15 mouse cellular contexts compared by ENCODE assay signal in the genomic region with DNA sequence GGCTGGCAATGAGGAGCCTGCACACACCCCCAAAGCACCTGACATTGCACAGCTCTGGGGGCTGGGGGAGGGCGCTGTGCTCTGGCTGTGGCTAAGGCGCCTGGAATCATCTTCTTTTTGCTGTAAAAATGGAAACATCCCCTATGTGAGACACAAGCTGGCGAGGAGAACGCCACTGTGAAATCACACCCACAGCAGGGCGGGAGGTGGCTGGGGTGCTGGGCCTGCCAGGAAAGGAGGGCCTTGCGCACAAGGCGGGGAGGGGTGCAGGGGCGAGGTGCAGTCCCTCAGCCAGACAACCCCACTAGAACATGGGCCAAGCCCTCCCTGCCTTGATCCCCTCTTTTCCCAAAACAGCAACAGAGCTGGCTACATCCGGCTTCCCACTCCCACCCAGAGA. TPM values are rescaled to one million over a fixed set of nuclear protein-coding genes. Genes with fewer than 3 reads are reported as not detected.
DNase-seq lines count a peak whose midpoint lies in the region; ATAC-seq and TF ChIP-seq lines count a peak whose summit lies in the region.
"Had no signal": no experiment of that assay in that cellular context is flagged by ENCODE, and none has a peak within 500 bp of the region (broad histone marks: within the 10 kb centered on the region; RNA-seq: fewer than 3 reads in every experiment).

No protein-coding gene starts in this region.

- TF ChIP-seq CTCF in lung, adult 2 months (IDR thresholded peaks at IDR 0.05; ENCODE audit: insufficient read depth, low read length), result no peak

- no peak for TF ChIP-seq POLR2A in lung, adult 2 months (IDR thresholded peaks at IDR 0.05; ENCODE audit: borderline replicate concordance, extremely low read depth, low read depth, low read length)

- 73% methylated on average over 9 of the region's 9 CpGs for WGBS in lung, adult 2 months

- H3K4me1 ChIP-seq in lung, adult 2 months (ENCODE audit: control insufficient read depth, insufficient read depth, low read length), result no peaks in the 10 kb centered on the region

- no peak overlapping the region for H3K4me3 ChIP-seq in lung, adult 2 months (replicated peaks; ENCODE audit: extremely low read depth, low read depth, low read length)
- H3K4me3 ChIP-seq: heart, embryonic 13.5 days; liver, embryonic 12.5 days had no signal

- peak; percentile 40 for DNase-seq in cerebellum, adult 9-11 months
- DNase-seq in right cerebral cortex, adult 18-20 months, result peak; percentile 90
- DNase-seq in right cerebral cortex, postnatal 4 days, result no peak
- DNase-seq in left cerebral cortex, adult 9 months (ENCODE audit: low spot score in 2 of 2), result peak; percentile 79 to 89
- peak; percentile 90 for DNase-seq in telencephalon, adult 2 months (ENCODE audit: low read depth, low spot score)
- no peak for DNase-seq in lung, adult 2 months
- DNase-seq in kidney, adult 11 months, result no peak

- ATAC-seq in cerebellum, adult (ENCODE audit: insufficient number of reproducible peaks, low FRiP score, low TSS enrichment), result no peak
- ATAC-seq: inflammation-experienced regulatory T-cells, adult 6 months; liver, embryonic 12.5 days had no signal

RNA-seq across cellular contexts. Expression of a gene that starts 44.4 kb away (rescaled TPM):
- polyA plus RNA-seq in lung, adult 2 months (2012; rRNA removed), result not detected in 2 replicates
- polyA plus RNA-seq: brain, embryonic 14.5 days; G1E; heart, embryonic 13.5 days; inflammation-experienced regulatory T-cells, adult 6 months; liver, embryonic 12.5 days; macrophage; small intestine, adult 2 months had no signal

RNA-seq across cellular contexts. Expression of a gene that starts 45.8 kb away (rescaled TPM):
- 1.1 and 1.4 TPM in 2 replicates for polyA plus RNA-seq in lung, adult 2 months (2012; rRNA removed)
- polyA plus RNA-seq: G1E; inflammation-experienced regulatory T-cells, adult 6 months; macrophage had no signal

Comparison
In these comparisons a context has a peak if more than half of its experiments do, and no peak if none do; other contexts are left out.
1. DNase-seq: peak in cerebellum, adult 9-11 months (single experiment), right cerebral cortex, adult 18-20 months (single experiment), left cerebral cortex, adult 9 months (2 of 2) and telencephalon, adult 2 months (single experiment); none in right cerebral cortex, postnatal 4 days (single experiment), lung, adult 2 months (single experiment) and kidney, adult 11 months (single experiment).